Comparison of ENCODE assay signal across 16 mouse cellular contexts in the genomic region with DNA sequence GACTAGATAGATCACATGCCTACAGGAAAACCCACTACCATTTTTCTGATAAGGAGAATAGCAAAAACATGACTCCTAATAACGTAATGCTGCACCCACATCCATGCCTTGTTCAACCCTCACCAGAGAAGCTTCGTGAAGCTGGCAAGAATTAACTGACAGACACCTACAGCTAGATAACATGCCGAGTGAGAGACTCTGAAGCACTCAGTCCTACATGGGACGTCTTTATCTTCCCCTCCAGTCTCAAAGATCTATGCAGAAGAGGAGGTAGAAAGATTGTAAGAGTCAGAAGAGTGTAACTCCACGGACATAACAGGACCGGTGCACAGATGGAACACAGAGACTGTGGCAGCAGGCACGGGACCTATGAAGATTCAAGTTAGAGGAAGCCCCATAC.
"Had no signal": no experiment of that assay in that cellular context is flagged by ENCODE, and none has a peak within 500 bp of the region (broad histone marks: within the 10 kb centered on the region; RNA-seq: fewer than 3 reads in every experiment).

No protein-coding gene starts in this region.

- H3K4me2 ChIP-seq: lung, embryonic 15.5 days; midbrain, embryonic 11.5 days; midbrain, embryonic 13.5 days; midbrain, embryonic 15.5 days; neural tube, embryonic 12.5 days; stomach, embryonic 15.5 days had no signal

- DNase-seq: lung, adult 2 months; lung, postnatal 14 days; lung, postnatal 36 days; right cerebral cortex, postnatal 14 days; thymus, adult 18-20 months; thymus, postnatal 14 days; thymus, postnatal 36 days had no signal

- H3K4me1 ChIP-seq: lung, embryonic 15.5 days; midbrain, embryonic 13.5 days; midbrain, embryonic 15.5 days; neural tube, embryonic 12.5 days; stomach, embryonic 15.5 days had no signal

- H3K27ac ChIP-seq: lung, embryonic 15.5 days; macrophage; midbrain, embryonic 13.5 days; midbrain, embryonic 15.5 days; neural tube, embryonic 12.5 days; stomach, embryonic 15.5 days; stomach, postnatal 0 days had no signal

- H3K9ac ChIP-seq: lung, embryonic 15.5 days; midbrain, embryonic 13.5 days; midbrain, embryonic 15.5 days; neural tube, embryonic 12.5 days; stomach, embryonic 15.5 days had no signal

- H3K4me3 ChIP-seq: lung, embryonic 15.5 days; midbrain, embryonic 13.5 days; midbrain, embryonic 15.5 days; neural tube, embryonic 12.5 days; stomach, embryonic 15.5 days had no signal

- ATAC-seq: lung, postnatal 0 days; midbrain, embryonic 13.5 days; midbrain, embryonic 15.5 days had no signal

- H3K9me3 ChIP-seq: lung, embryonic 15.5 days; midbrain, embryonic 15.5 days; stomach, embryonic 15.5 days had no signal

- H3K36me3 ChIP-seq: lung, embryonic 15.5 days; midbrain, embryonic 15.5 days; stomach, embryonic 15.5 days had no signal

- H3K27me3 ChIP-seq: lung, embryonic 15.5 days; midbrain, embryonic 13.5 days; midbrain, embryonic 15.5 days; neural tube, embryonic 12.5 days; stomach, embryonic 15.5 days had no signal
